Mouse (Mus musculus): Measurements from ENCODE around the gene Slc11a2.
"Not testable (repeated sequence)": the region's sequence is repeated elsewhere in the genome, so short reads cannot be mapped to it uniquely, and the experiment has no call there.

- not testable (repeated sequence) for TF ChIP-seq CTCF (conservative IDR thresholded peaks at IDR 0.05; ENCODE audit: low read length); POU5F1 (IDR thresholded peaks at IDR 0.05; ENCODE audit: borderline replicate concordance, low read length)
These were observed 83.4 kb downstream of the Slc11a2 start for GRCm38 (mm10) chr15:100341314-100341980.

All from E14TG2a.4 (cell line).